Mouse (Mus musculus): ENCODE measurements at regions not wholly inside any gene's neighbourhood (a gene's known extent, or its start where the extent isn't known, plus 50 kb on each side); places are given as distances from the start of the nearest gene placed in this dataset.
A peak's percentile ranks its signal among the peaks of the same experiment; 100 is the strongest.

- ATAC-seq (peak; percentile 56; the same call in 1 of the 2 replicates), DNase-seq (ENCODE audit: low spot score) (peak; percentile 66)
- Histone ChIP-seq H3K9me3 (ENCODE audit: low read length) (no peaks in the 10 kb centered on the region), H3K9ac (replicated peaks; ENCODE audit: low read length) (no peak overlapping the region), H3K36me3 (ENCODE audit: insufficient read depth, low read length) (no peaks in the 10 kb centered on the region), H3K27me3 (ENCODE audit: insufficient read depth, low read length) (no peaks in the 10 kb centered on the region), H3K27ac (no peak overlapping the region), H3K4me2 (ENCODE audit: low read depth, low read length) (no peak overlapping the region), H3K4me1 (ENCODE audit: insufficient read depth, low read length) (no peaks in the 10 kb centered on the region; the same call in 1 of the 2 replicates), H3K4me3 (ENCODE audit: low read length) (no peak overlapping the region)
- TF ChIP-seq CTCF (IDR thresholded peaks at IDR 0.05; ENCODE audit: low read depth): peak; percentile 67
- WGBS: 24% methylated on average over 5 of the region's 5 CpGs
These were observed 85.3 kb upstream of the Slc44a1 start for GRCm38 (mm10) chr4:53354961-53355360.

GRCm38 (mm10) chr4:53353399-53354090 is 86.7 kb upstream of the Slc44a1 start:
- Histone ChIP-seq H3K4me1 (ENCODE audit: insufficient read depth, low read length) (no peaks in the 10 kb centered on the region; the same call in 1 of the 2 replicates), H3K4me2 (ENCODE audit: low read depth, low read length) (no peak overlapping the region), H3K4me3 (ENCODE audit: low read length) (no peak overlapping the region), H3K9me3 (ENCODE audit: low read length) (no peaks in the 10 kb centered on the region), H3K27me3 (ENCODE audit: insufficient read depth, low read length) (no peaks in the 10 kb centered on the region), H3K9ac (replicated peaks; ENCODE audit: low read length) (no peak overlapping the region), H3K27ac (no peak overlapping the region), H3K36me3 (ENCODE audit: insufficient read depth, low read length) (no peaks in the 10 kb centered on the region)
- no peak for DNase-seq (ENCODE audit: low spot score)
- WGBS: 52% methylated on average over 4 of the region's 4 CpGs
- TF ChIP-seq CTCF (IDR thresholded peaks at IDR 0.05; ENCODE audit: low read depth): no peak
- no peak for ATAC-seq

GRCm38 (mm10) chr4:53351104-53351607 is 89.1 kb upstream of the Slc44a1 start:
- H3K4me3 ChIP-seq (ENCODE audit: low read length): no peak overlapping the region
- no peaks in the 10 kb centered on the region for H3K9me3 ChIP-seq (ENCODE audit: low read length)
- no peak for TF ChIP-seq CTCF (IDR thresholded peaks at IDR 0.05; ENCODE audit: low read depth)
- DNase-seq (ENCODE audit: low spot score) (no peak), ATAC-seq (no peak)
- H3K36me3 ChIP-seq (ENCODE audit: insufficient read depth, low read length): no peaks in the 10 kb centered on the region
- H3K4me2 ChIP-seq (ENCODE audit: low read depth, low read length): no peak overlapping the region
- H3K9ac ChIP-seq (replicated peaks; ENCODE audit: low read length): no peak overlapping the region
- H3K27ac ChIP-seq: no peak overlapping the region
- H3K27me3 ChIP-seq (ENCODE audit: insufficient read depth, low read length): no peaks in the 10 kb centered on the region
- no peaks in the 10 kb centered on the region; the same call in 1 of the 2 replicates for H3K4me1 ChIP-seq (ENCODE audit: insufficient read depth, low read length)
- WGBS: 86% methylated on average over 4 of the region's 4 CpGs

- H3K4me1 ChIP-seq (ENCODE audit: insufficient read depth, low read length): no peaks in the 10 kb centered on the region
- H3K27ac ChIP-seq: no peak overlapping the region
- no peak overlapping the region for H3K4me2 ChIP-seq (ENCODE audit: low read depth, low read length)
- DNase-seq (ENCODE audit: low spot score) (no peak), ATAC-seq (no peak)
- no peak for TF ChIP-seq CTCF (IDR thresholded peaks at IDR 0.05; ENCODE audit: low read depth)
- H3K9me3 ChIP-seq (ENCODE audit: low read length): no peaks in the 10 kb centered on the region
- no peaks in the 10 kb centered on the region for H3K36me3 ChIP-seq (ENCODE audit: insufficient read depth, low read length)
- no peak overlapping the region for H3K9ac ChIP-seq (replicated peaks; ENCODE audit: low read length)
- no peaks in the 10 kb centered on the region for H3K27me3 ChIP-seq (ENCODE audit: insufficient read depth, low read length)
- H3K4me3 ChIP-seq (ENCODE audit: low read length): no peak overlapping the region
- 94% methylated on average over 4 of the region's 4 CpGs for WGBS
These were observed 94.9 kb upstream of the Slc44a1 start for GRCm38 (mm10) chr4:53345346-53345745.

- ATAC-seq (no peak), DNase-seq (ENCODE audit: low spot score) (no peak)
- Histone ChIP-seq H3K4me2 (ENCODE audit: low read depth, low read length) (no peak overlapping the region), H3K27me3 (ENCODE audit: insufficient read depth, low read length) (no peaks in the 10 kb centered on the region), H3K9me3 (ENCODE audit: low read length) (no peaks in the 10 kb centered on the region), H3K9ac (replicated peaks; ENCODE audit: low read length) (no peak overlapping the region), H3K36me3 (ENCODE audit: insufficient read depth, low read length) (no peaks in the 10 kb centered on the region), H3K4me1 (ENCODE audit: insufficient read depth, low read length) (no peaks in the 10 kb centered on the region), H3K27ac (no peak overlapping the region), H3K4me3 (ENCODE audit: low read length) (no peak overlapping the region)
- 68% methylated on average over 8 of the region's 8 CpGs for WGBS
- no peak for TF ChIP-seq CTCF (IDR thresholded peaks at IDR 0.05; ENCODE audit: low read depth)
These were observed 95.7 kb upstream of the Slc44a1 start for GRCm38 (mm10) chr4:53344546-53344945.

- Histone ChIP-seq H3K36me3 (ENCODE audit: insufficient read depth, low read length) (no peaks in the 10 kb centered on the region), H3K4me3 (ENCODE audit: low read length) (no peak overlapping the region), H3K4me1 (ENCODE audit: insufficient read depth, low read length) (no peaks in the 10 kb centered on the region), H3K9ac (replicated peaks; ENCODE audit: low read length) (no peak overlapping the region), H3K27me3 (ENCODE audit: insufficient read depth, low read length) (no peaks in the 10 kb centered on the region), H3K4me2 (ENCODE audit: low read depth, low read length) (no peak overlapping the region), H3K9me3 (ENCODE audit: low read length) (no peaks in the 10 kb centered on the region), H3K27ac (no peak overlapping the region)
- no peak for TF ChIP-seq CTCF (IDR thresholded peaks at IDR 0.05; ENCODE audit: low read depth)
- DNase-seq (ENCODE audit: low spot score): no peak
- no peak for ATAC-seq
- WGBS: 96% methylated on average over 4 of the region's 4 CpGs
These were observed 99.0 kb upstream of the Slc44a1 start for GRCm38 (mm10) chr4:53341181-53341580.

GRCm38 (mm10) chr4:53340021-53340667 is 100.1 kb upstream of the Slc44a1 start:
- 71% methylated on average over 13 of the region's 14 CpGs for WGBS
- Histone ChIP-seq H3K9ac (replicated peaks; ENCODE audit: low read length) (no peak overlapping the region), H3K4me3 (ENCODE audit: low read length) (no peak overlapping the region), H3K27me3 (ENCODE audit: insufficient read depth, low read length) (no peaks in the 10 kb centered on the region), H3K36me3 (ENCODE audit: insufficient read depth, low read length) (no peaks in the 10 kb centered on the region), H3K9me3 (ENCODE audit: low read length) (no peaks in the 10 kb centered on the region), H3K27ac (no peak overlapping the region), H3K4me2 (ENCODE audit: low read depth, low read length) (no peak overlapping the region), H3K4me1 (ENCODE audit: insufficient read depth, low read length) (no peaks in the 10 kb centered on the region)
- no peak for TF ChIP-seq CTCF (IDR thresholded peaks at IDR 0.05; ENCODE audit: low read depth)
- DNase-seq (ENCODE audit: low spot score) (peak; percentile 28), ATAC-seq (peak; percentile 53; the same call in 1 of the 2 replicates)

Data from hindbrain, postnatal 0 days (tissue).